17 mouse cellular contexts compared by ENCODE assay signal in the genomic region with DNA sequence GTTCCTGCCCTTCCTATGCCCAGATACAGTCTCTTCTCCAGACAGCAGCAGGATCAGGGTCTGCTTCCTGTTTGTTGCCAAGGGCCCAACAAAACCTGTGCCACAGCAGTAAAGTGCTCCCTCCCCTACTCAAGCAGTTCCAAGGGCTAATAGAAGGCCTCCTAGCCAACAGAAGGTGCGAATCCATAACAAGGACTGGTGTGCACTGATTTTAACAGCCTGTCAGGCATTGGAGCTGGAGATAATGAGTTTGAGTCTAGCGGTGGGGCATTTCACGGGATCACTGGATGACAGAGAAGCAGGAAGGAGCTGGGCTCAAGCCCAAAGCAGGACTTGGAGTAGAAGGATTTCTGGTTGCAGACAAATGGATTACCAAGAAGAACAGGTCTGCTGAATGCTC.
"Had no signal": no experiment of that assay in that cellular context is flagged by ENCODE, and none has a peak within 500 bp of the region (broad histone marks: within the 10 kb centered on the region; RNA-seq: fewer than 3 reads in every experiment).

No protein-coding gene starts in this region.

- H3K4me3 ChIP-seq: lung, embryonic 15.5 days; megakaryocyte, embryonic 14.5 days; midbrain, embryonic 13.5 days; midbrain, embryonic 15.5 days; neural tube, embryonic 12.5 days had no signal

- H3K36me3 ChIP-seq: lung, embryonic 15.5 days; midbrain, embryonic 13.5 days; midbrain, embryonic 15.5 days; neural tube, embryonic 12.5 days had no signal

- H3K9me3 ChIP-seq: lung, embryonic 15.5 days; midbrain, embryonic 13.5 days; midbrain, embryonic 15.5 days; neural tube, embryonic 12.5 days had no signal

- H3K9ac ChIP-seq: lung, embryonic 15.5 days; midbrain, embryonic 13.5 days; midbrain, embryonic 15.5 days; neural tube, embryonic 12.5 days had no signal

- H3K4me2 ChIP-seq: lung, embryonic 15.5 days; midbrain, embryonic 11.5 days; midbrain, embryonic 13.5 days; midbrain, embryonic 15.5 days; neural tube, embryonic 12.5 days had no signal

- ATAC-seq: lung, postnatal 0 days; midbrain, embryonic 13.5 days; midbrain, embryonic 15.5 days had no signal

- H3K27me3 ChIP-seq: lung, embryonic 15.5 days; megakaryocyte, embryonic 14.5 days; midbrain, embryonic 13.5 days; midbrain, embryonic 15.5 days; neural tube, embryonic 12.5 days had no signal

- H3K4me1 ChIP-seq: lung, embryonic 15.5 days; megakaryocyte, embryonic 14.5 days; midbrain, embryonic 13.5 days; midbrain, embryonic 15.5 days; neural tube, embryonic 12.5 days had no signal

- H3K27ac ChIP-seq: lung, embryonic 15.5 days; macrophage; midbrain, embryonic 13.5 days; midbrain, embryonic 15.5 days; neural tube, embryonic 12.5 days had no signal

- DNase-seq: lung, adult 2 months; lung, postnatal 14 days; lung, postnatal 36 days; right cerebral cortex, postnatal 14 days; right cerebral cortex, postnatal 4 days; spleen, adult 18-20 months; thymus, adult 18-20 months; thymus, postnatal 14 days; thymus, postnatal 36 days had no signal
